In the genomic region with DNA sequence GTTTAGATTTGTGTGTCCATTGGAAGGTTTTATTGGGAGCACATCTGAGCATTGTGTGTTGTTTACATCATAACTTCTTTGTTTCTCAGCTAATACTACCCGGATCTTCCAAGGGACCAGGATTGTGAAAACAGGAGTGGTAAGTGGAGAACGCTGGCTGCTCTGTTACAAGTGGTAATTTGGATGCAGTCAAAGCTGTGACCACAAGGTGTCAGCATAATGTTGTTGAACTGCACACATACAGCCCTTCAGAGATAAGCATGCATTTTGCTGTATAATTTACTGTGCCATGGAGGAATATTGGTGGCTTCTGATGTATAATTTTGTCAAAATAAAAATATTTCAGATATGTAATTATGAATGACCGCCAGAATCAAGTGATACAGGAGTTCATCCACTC, we compare ENCODE assay signal across 8 mouse cellular contexts.
DNase-seq lines count a peak whose midpoint lies in the region; ATAC-seq lines count a peak whose summit lies in the region.

No protein-coding gene starts in this region.

- intact Hi-C loops in left cerebral cortex, postnatal 10 days (cut with DNase I): loop anchor here (5.0 kb wide), 1 partner anchor 125 kb away; no protein-coding TSS in a partner anchor

- no peak overlapping the region for H3K9ac ChIP-seq in forebrain, embryonic 11.5 days (ENCODE audit: low read length)
- no peak overlapping the region for H3K9ac ChIP-seq in intestine, embryonic 16.5 days (ENCODE audit: low read depth, low read length)
- H3K9ac ChIP-seq in midbrain, embryonic 15.5 days: no peak overlapping the region

- no peaks in the 10 kb centered on the region for H3K9me3 ChIP-seq in forebrain, embryonic 11.5 days (ENCODE audit: control insufficient read depth, low read length)
- no peaks in the 10 kb centered on the region for H3K9me3 ChIP-seq in intestine, embryonic 16.5 days (ENCODE audit: control insufficient read depth, low read length)
- no peaks in the 10 kb centered on the region for H3K9me3 ChIP-seq in midbrain, embryonic 15.5 days

- peak; percentile 84 for ATAC-seq in forebrain, embryonic 11.5 days (replicated peaks; ENCODE audit: low FRiP score)
- ATAC-seq in intestine, embryonic 16.5 days: peak; percentile 74; the same call in 1 of the 2 replicates
- ATAC-seq in midbrain, embryonic 15.5 days (replicated peaks): peak; percentile 86

- H3K4me2 ChIP-seq in forebrain, embryonic 11.5 days (ENCODE audit: low read depth, low read length, severe bottlenecking): no peak overlapping the region
- no peak overlapping the region for H3K4me2 ChIP-seq in intestine, embryonic 16.5 days (ENCODE audit: low read depth, low read length)
- H3K4me2 ChIP-seq in midbrain, embryonic 15.5 days: no peak overlapping the region

- 0 out of 2 replicates have a peak, but pooled peaks cover 4% of the 10 kb centered on the region for H3K4me1 ChIP-seq in forebrain, embryonic 11.5 days (replicated peaks; ENCODE audit: control insufficient read depth, insufficient read depth, low read length)
- H3K4me1 ChIP-seq in intestine, embryonic 16.5 days (ENCODE audit: control insufficient read depth, insufficient read depth, low read length): no peaks in the 10 kb centered on the region
- no peaks in the 10 kb centered on the region for H3K4me1 ChIP-seq in midbrain, embryonic 15.5 days

- H3K27ac ChIP-seq in forebrain, embryonic 11.5 days (ENCODE audit: low read depth, low read length): no peak overlapping the region
- H3K27ac ChIP-seq in intestine, embryonic 16.5 days (ENCODE audit: low read length): no peak overlapping the region
- no peak overlapping the region for H3K27ac ChIP-seq in midbrain, embryonic 15.5 days

- no peak overlapping the region for H3K4me3 ChIP-seq in forebrain, embryonic 11.5 days (ENCODE audit: low read depth, low read length)
- no peak overlapping the region for H3K4me3 ChIP-seq in intestine, embryonic 16.5 days (ENCODE audit: low read length)
- H3K4me3 ChIP-seq in midbrain, embryonic 15.5 days: no peak overlapping the region

- WGBS in forebrain, embryonic 11.5 days: 51% methylated on average over 3 of the region's 3 CpGs
- 44% methylated on average over 3 of the region's 3 CpGs for WGBS in intestine, embryonic 16.5 days
- WGBS in midbrain, embryonic 15.5 days: 55% methylated on average over 3 of the region's 3 CpGs

- no peaks in the 10 kb centered on the region for H3K36me3 ChIP-seq in forebrain, embryonic 11.5 days (ENCODE audit: control insufficient read depth, insufficient read depth, low read length)
- H3K36me3 ChIP-seq in intestine, embryonic 16.5 days (ENCODE audit: control insufficient read depth, insufficient read depth, low read length): no peaks in the 10 kb centered on the region
- no peaks in the 10 kb centered on the region for H3K36me3 ChIP-seq in midbrain, embryonic 15.5 days (replicated peaks)

- peak; percentile 49 for DNase-seq in gastrocnemius, adult 18-20 months (ENCODE audit: low spot score)
- no peak for DNase-seq in gastrocnemius, postnatal 25 days
- DNase-seq in brain, embryonic 18.5 days (ENCODE audit: low read depth, low spot score): peak; percentile 50
- peak; percentile 75 for DNase-seq in forebrain, embryonic 11.5 days (ENCODE audit: low spot score)
- DNase-seq in left cerebral cortex, postnatal 10 days (ENCODE audit: extremely low spot score in 1 of 2, low spot score in 2 of 2): peak; percentile 60 to 78
- no peak for DNase-seq in yolk sac, embryonic 10.5 days (ENCODE audit: low spot score)

- H3K27me3 ChIP-seq in forebrain, embryonic 11.5 days (ENCODE audit: control insufficient read depth, insufficient read depth, low read length): no peaks in the 10 kb centered on the region
- no peaks in the 10 kb centered on the region for H3K27me3 ChIP-seq in intestine, embryonic 16.5 days (replicated peaks; ENCODE audit: control insufficient read depth, insufficient read depth, low read length)
- H3K27me3 ChIP-seq in midbrain, embryonic 15.5 days (replicated peaks): no peaks in the 10 kb centered on the region

Comparison
In these comparisons a context has a peak if more than half of its experiments do, and no peak if none do; other contexts are left out.
1. DNase-seq: peak in gastrocnemius, adult 18-20 months (single experiment), brain, embryonic 18.5 days (single experiment), forebrain, embryonic 11.5 days (single experiment) and left cerebral cortex, postnatal 10 days (2 of 2); none in gastrocnemius, postnatal 25 days (single experiment) and yolk sac, embryonic 10.5 days (single experiment).
2. Peak in every context shown above with its lines, with median percentiles within 50 percentile points of each other: ATAC-seq.